Mouse (Mus musculus) heart, embryonic 14.5 days (tissue): ENCODE measurements around the gene Tulp2. TPM values are rescaled to one million over a fixed set of nuclear protein-coding genes. Genes with fewer than 3 reads are reported as not detected.
"Not testable (repeated sequence)": the region's sequence is repeated elsewhere in the genome, so short reads cannot be mapped to it uniquely, and the experiment has no call there.

Source experiments
- ATAC-seq: fragments of 200-750 bp; cut with Nextera tagmentation; 2 replicates; pipeline ENCODE4 v1.8.0; 2017; ENCODE audit warnings: low read depth, moderate TSS enrichment; ENCODE audit not compliant: insufficient number of reproducible peaks, insufficient read depth, low FRiP score
- H3K27ac ChIP-seq, 2 experiments: fragments of 200-500 bp in 1 of 2; fragments of 300-500 bp in 1 of 2; sonication (generic) in 1 of 2; replicated peaks in 1 of 2; 2 replicates each; pipeline ENCODE4 v1.5.1; 2012 to 2014; ENCODE audit warnings: low read depth in 2 of 2, low read length in 2 of 2, control low read depth in 1 of 2, mild to moderate bottlenecking in 1 of 2, mixed read lengths in 1 of 2; ENCODE audit not compliant: control insufficient read depth in 1 of 2, insufficient read depth in 1 of 2
- H3K27me3 ChIP-seq: fragments of 300-500 bp; sonication (generic); 2 replicates; pipeline ENCODE4 v1.6.1; 2014; ENCODE audit warnings: mild to moderate bottlenecking, low read length, control low read depth; ENCODE audit not compliant: control insufficient read depth, insufficient read depth
- H3K36me3 ChIP-seq: fragments of 300-500 bp; sonication (generic); 2 replicates; pipeline ENCODE4 v1.6.1; 2014; ENCODE audit warnings: mild to moderate bottlenecking, control low read depth, low read length, mixed read lengths; ENCODE audit not compliant: control insufficient read depth, insufficient read depth
- H3K4me1 ChIP-seq, 2 experiments: fragments of 200-500 bp in 1 of 2; fragments of 300-500 bp in 1 of 2; sonication (generic) in 1 of 2; 2 replicates each; pipeline ENCODE4 v1.6.1; 2012 to 2014; ENCODE audit warnings: low read length in 2 of 2, control low read depth in 1 of 2, mixed read lengths in 1 of 2; ENCODE audit not compliant: control insufficient read depth in 2 of 2, insufficient read depth in 2 of 2
- H3K4me2 ChIP-seq: fragments of 300-500 bp; sonication (generic); 2 replicates; pipeline ENCODE4 v1.6.1; 2014; ENCODE audit warnings: mild to moderate bottlenecking, low read length
- H3K4me3 ChIP-seq, 2 experiments: fragments of 200-500 bp in 1 of 2; fragments of 300-500 bp in 1 of 2; sonication (generic) in 1 of 2; 2 replicates each; pipeline ENCODE4 v1.5.1; 2012 to 2014; ENCODE audit warnings: low read length in 2 of 2, mild to moderate bottlenecking in 2 of 2, control low read depth in 1 of 2, low read depth in 1 of 2, moderate library complexity in 1 of 2; ENCODE audit not compliant: control insufficient read depth in 1 of 2, insufficient read depth in 1 of 2
- H3K9ac ChIP-seq: fragments of 300-500 bp; sonication (generic); 2 replicates; pipeline ENCODE4 v1.6.1; 2014; ENCODE audit warnings: mild to moderate bottlenecking, low read length
- H3K9me3 ChIP-seq: fragments of 300-500 bp; sonication (generic); 2 replicates; pipeline ENCODE4 v1.6.1; 2016; ENCODE audit warnings: low read length, control low read depth; ENCODE audit not compliant: control insufficient read depth
- WGBS: fragments of 180-500 bp; shearing (Covaris S2); extraction: QIAGEN DNeasy Blood & Tissue Kit; methylation state at CpG from one replicate; pipeline ENCODE4 v1.1.7; 2014; 5-methylcytosine and 5-hydroxymethylcytosine counted together
- polyA plus RNA-seq: library from polyadenylated mRNA; unstranded; fragments of >200 nt; fragmentation: Nextera tagmentation; extraction: Ambion mirVana; gene quantifications from 2 replicates; pipeline ENCODE4 v1.2.1, GENCODE M21; 2014

Tulp2 gene
- polyA plus RNA-seq, 1 experiment from 2014 or later: 0.42 TPM

- no peak overlapping the region; the same call in 1 of the 2 replicates for H3K9ac ChIP-seq
- WGBS: 94% methylated on average over 4 of the region's 4 CpGs
- no peak for ATAC-seq
- H3K4me3 ChIP-seq: no peak overlapping the region
- peaks cover 24 to 38% of the 10 kb centered on the region in 2 experiments for H3K4me1 ChIP-seq
- H3K4me2 ChIP-seq: peak overlapping the region; percentile 11; the same call in 1 of the 2 replicates
- H3K9me3 ChIP-seq: no peaks in the 10 kb centered on the region
- H3K27ac ChIP-seq: 0 out of 4 replicates have a peak overlapping the region, but pooled peaks of 1 of the 2 experiments have one; percentile 1
- peaks cover 60% of the 10 kb centered on the region for H3K36me3 ChIP-seq
- H3K27me3 ChIP-seq: no peaks in the 10 kb centered on the region
Measured at GRCm38 (mm10) chr7:45461781-45462180, 19.9 kb upstream of the Tulp2 start.

GRCm38 (mm10) chr7:45462325-45462724 lies 19.4 kb upstream of the Tulp2 start:
- Histone ChIP-seq H3K27me3 (no peaks in the 10 kb centered on the region), H3K4me1 (peaks cover 24 to 37% of the 10 kb centered on the region in 2 experiments), H3K4me3 (no peak overlapping the region), H3K27ac (no peak overlapping the region), H3K9ac (no peak overlapping the region), H3K4me2 (no peak overlapping the region), H3K36me3 (peaks cover 55% of the 10 kb centered on the region), H3K9me3 (no peaks in the 10 kb centered on the region)
- WGBS: 87% methylated on average over 4 of the region's 4 CpGs
- ATAC-seq: no peak

GRCm38 (mm10) chr7:45462868-45463267 lies 18.8 kb upstream of the Tulp2 start:
- not testable (repeated sequence) for ATAC-seq, H3K27ac ChIP-seq, H3K4me2 ChIP-seq, H3K27me3 ChIP-seq, H3K9ac ChIP-seq, H3K9me3 ChIP-seq, H3K4me3 ChIP-seq
- WGBS: 79% methylated on average over 4 of the region's 4 CpGs
- peaks cover 19 to 31% of the 10 kb centered on the region in 2 experiments for H3K4me1 ChIP-seq
- H3K36me3 ChIP-seq: peaks cover 49% of the 10 kb centered on the region

- Histone ChIP-seq H3K9me3 (no peaks in the 10 kb centered on the region), H3K4me3 (no peak overlapping the region), H3K4me2 (no peak overlapping the region; the same call in 1 of the 2 replicates), H3K9ac (no peak overlapping the region), H3K36me3 (peaks cover 40% of the 10 kb centered on the region), H3K4me1 (peaks cover 17 to 27% of the 10 kb centered on the region in 2 experiments), H3K27me3 (no peaks in the 10 kb centered on the region), H3K27ac (no peak overlapping the region)
- WGBS: 94% methylated on average over 7 of the region's 7 CpGs
- ATAC-seq: no peak
Measured at GRCm38 (mm10) chr7:45463987-45464778, 17.5 kb upstream of the Tulp2 start.

GRCm38 (mm10) chr7:45465112-45465511 lies 16.6 kb upstream of the Tulp2 start:
- Histone ChIP-seq H3K36me3 (peaks cover 40% of the 10 kb centered on the region), H3K4me2 (no peak overlapping the region), H3K9ac (no peak overlapping the region), H3K27ac (no peak overlapping the region), H3K27me3 (no peaks in the 10 kb centered on the region), H3K4me1 (peaks cover 15 to 25% of the 10 kb centered on the region in 2 experiments), H3K9me3 (no peaks in the 10 kb centered on the region), H3K4me3 (no peak overlapping the region)
- no peak for ATAC-seq
- 92% methylated on average over 12 of the region's 12 CpGs for WGBS

- WGBS: 84% methylated on average over 9 of the region's 9 CpGs
- Histone ChIP-seq H3K4me3 (peak overlapping the region; percentile 87 to 89), H3K36me3 (peaks cover 40% of the 10 kb centered on the region), H3K27ac (no peak overlapping the region), H3K4me2 (peak overlapping the region; percentile 88), H3K4me1 (peaks cover 11 to 21% of the 10 kb centered on the region in 2 experiments), H3K9ac (peak overlapping the region; percentile 92), H3K27me3 (no peaks in the 10 kb centered on the region), H3K9me3 (no peaks in the 10 kb centered on the region)
- no peak for ATAC-seq
Measured at GRCm38 (mm10) chr7:45465549-45465948, 16.1 kb upstream of the Tulp2 start.

GRCm38 (mm10) chr7:45466283-45467089 lies 15.2 kb upstream of the Tulp2 start, which contains the start of gene Bax:
TSS of gene Bax (minus strand) at chr7:45466898.
- WGBS: under 1% methylated on average over 56 of the region's 58 CpGs
- H3K9ac ChIP-seq: peak within 1 kb of the TSS; percentile 92

More at GRCm38 (mm10) chr7:45466283-45467089, 15.2 kb upstream of the Tulp2 start, which contains the start of gene Bax:
- Histone ChIP-seq H3K4me2 (peak within 1 kb of the TSS; percentile 88), H3K9me3 (no peaks in the 10 kb centered on the region), H3K4me1 (peaks cover 6 to 14% of the 10 kb centered on the region in 2 experiments; a peak in 3 of 4 replicates), H3K27ac (peak within 1 kb of the TSS; percentile 40 to 64; a peak in 2 of 4 replicates), H3K4me3 (peak within 1 kb of the TSS; percentile 87 to 89), H3K36me3 (peaks cover 39% of the 10 kb centered on the region), H3K27me3 (no peaks in the 10 kb centered on the region)
- ATAC-seq: peak; percentile 77
